Mouse (Mus musculus): Measurements from ENCODE around the gene Atf2.

- TF ChIP-seq CTCF (conservative IDR thresholded peaks at IDR 0.05; ENCODE audit: insufficient read depth, insufficient read length, low read depth, low read length) (no peak), POLR2A (IDR thresholded peaks at IDR 0.05; ENCODE audit: low read depth, low read length) (no peak)
Measured at GRCm38 (mm10) chr2:73780321-73781010, 112.0 kb downstream of the Atf2 start.

Data from kidney, adult 2 months (tissue).